Mouse (Mus musculus): ENCODE results near the gene Shc2. TPM values are rescaled to one million over a fixed set of nuclear protein-coding genes. Genes with fewer than 3 reads are reported as not detected.

Gene Shc2
- polyA plus RNA-seq, 1 experiment: 0.97 TPM

DNA sequence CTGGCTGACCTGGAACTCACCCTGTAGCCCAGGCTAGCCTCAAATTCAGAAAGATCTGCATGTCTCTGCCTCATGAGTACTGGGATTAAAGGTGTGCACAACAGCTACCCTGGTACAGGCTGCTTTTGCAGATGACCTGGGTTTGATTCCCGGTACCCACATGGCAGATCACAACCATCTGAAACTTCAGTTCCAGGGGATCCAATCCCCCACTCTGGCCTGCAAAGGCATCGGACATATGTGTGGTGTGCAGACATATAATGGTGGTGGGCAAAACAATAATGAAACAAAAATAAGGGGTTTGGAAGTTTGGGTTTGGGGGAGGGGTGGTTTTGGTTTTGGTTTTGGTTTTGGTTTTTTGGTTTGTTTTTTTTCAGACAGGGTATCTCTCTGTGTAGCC is 66.4 kb downstream of the Shc2 start:
- Histone ChIP-seq H3K36me3 (ENCODE audit: control insufficient read depth, insufficient read depth, low read length) (no peaks in the 10 kb centered on the region), H3K4me3 (ENCODE audit: insufficient read depth, low read depth, low read length) (no peak overlapping the region), H3K27me3 (replicated peaks; ENCODE audit: control insufficient read depth, insufficient read depth, low read length) (no peaks in the 10 kb centered on the region), H3K27ac (ENCODE audit: insufficient read depth, low read depth, low read length) (no peak overlapping the region), H3K4me1 (ENCODE audit: control insufficient read depth, insufficient read depth, low read length) (no peaks in the 10 kb centered on the region)
- DNase-seq: no peak
- TF ChIP-seq CTCF (conservative IDR thresholded peaks at IDR 0.05; ENCODE audit: insufficient read depth, insufficient read length, low read depth, low read length) (no peak), POLR2A (IDR thresholded peaks at IDR 0.05; ENCODE audit: low read depth, low read length) (no peak)
- 97% methylated on average over 2 of the region's 2 CpGs for WGBS

DNA sequence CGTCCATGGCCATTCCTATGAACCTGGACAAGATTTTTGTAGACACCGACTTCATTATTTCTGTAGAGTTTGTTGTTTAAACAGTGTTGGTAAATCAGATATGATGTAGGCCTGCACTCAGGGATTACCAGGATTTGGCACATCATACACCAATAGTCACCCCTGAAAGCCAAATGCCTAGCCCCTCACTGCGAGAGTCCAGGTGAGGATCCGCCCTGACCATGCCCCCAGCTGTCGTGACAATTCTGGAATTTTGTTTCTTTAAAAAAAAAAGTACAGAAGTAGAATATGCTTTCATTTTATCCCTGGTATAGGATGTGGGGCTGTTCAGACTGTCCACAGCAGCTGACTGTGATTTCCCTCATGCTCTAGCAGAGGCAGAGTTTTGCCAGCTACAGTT is 67.8 kb downstream of the Shc2 start:
- no peaks in the 10 kb centered on the region for H3K36me3 ChIP-seq (ENCODE audit: control insufficient read depth, insufficient read depth, low read length)
- no peak overlapping the region for H3K27ac ChIP-seq (ENCODE audit: insufficient read depth, low read depth, low read length)
- no peak for TF ChIP-seq CTCF (conservative IDR thresholded peaks at IDR 0.05; ENCODE audit: insufficient read depth, insufficient read length, low read depth, low read length)
- no peak for TF ChIP-seq POLR2A (IDR thresholded peaks at IDR 0.05; ENCODE audit: low read depth, low read length)
- H3K4me1 ChIP-seq (ENCODE audit: control insufficient read depth, insufficient read depth, low read length): no peaks in the 10 kb centered on the region
- no peak overlapping the region for H3K4me3 ChIP-seq (ENCODE audit: insufficient read depth, low read depth, low read length)
- WGBS: 93% methylated on average over 5 of the region's 5 CpGs
- H3K27me3 ChIP-seq (replicated peaks; ENCODE audit: control insufficient read depth, insufficient read depth, low read length): no peaks in the 10 kb centered on the region
- DNase-seq: no peak

Other genes starting within 250 kb of the Shc2 start
- gene Vmn2r83, start 169.2 kb downstream of the Shc2 start, polyA plus RNA-seq (2012; rRNA removed): not detected in 2 replicates
- 58.1 and 66.2 TPM in 2 replicates for gene Plpp2, start 104.1 kb downstream of the Shc2 start, polyA plus RNA-seq (2012; rRNA removed)
- gene Mier2, start 82.7 kb downstream of the Shc2 start, polyA plus RNA-seq (2012; rRNA removed): 35.0 and 45.0 TPM in 2 replicates
- gene Theg, start 50.6 kb downstream of the Shc2 start, polyA plus RNA-seq (2012; rRNA removed): 0.05 TPM in 1 of 2 replicates, not detected in the other
- gene C2cd4c, start 23.9 kb downstream of the Shc2 start, polyA plus RNA-seq (2012; rRNA removed): 0.03 and 0.07 TPM in 2 replicates
- gene Odf3l2, start 7.8 kb upstream of the Shc2 start, polyA plus RNA-seq (2012; rRNA removed): 0.17 TPM in 1 of 2 replicates, not detected in the other
- gene Madcam1, start 26.6 kb upstream of the Shc2 start, polyA plus RNA-seq (2012; rRNA removed): 0.44 TPM in 1 of 2 replicates, not detected in the other
- gene Tpgs1, start 31.5 kb upstream of the Shc2 start, polyA plus RNA-seq (2012; rRNA removed): 60.3 and 75.2 TPM in 2 replicates
- 159 and 183 TPM in 2 replicates for gene Cdc34, start 44.3 kb upstream of the Shc2 start, polyA plus RNA-seq (2012; rRNA removed)
- gene Gzmm, start 51.1 kb upstream of the Shc2 start, polyA plus RNA-seq (2012; rRNA removed): 0.34 and 0.94 TPM in 2 replicates
- 825 and 914 TPM in 2 replicates for gene Bsg, start 66.6 kb upstream of the Shc2 start, polyA plus RNA-seq (2012; rRNA removed)
- 1.5 and 1.9 TPM in 2 replicates for gene Hcn2, start 78.7 kb upstream of the Shc2 start, polyA plus RNA-seq (2012; rRNA removed)
- gene Polrmt, start 108.7 kb upstream of the Shc2 start, polyA plus RNA-seq (2012; rRNA removed): 66.3 and 77.9 TPM in 2 replicates
- not detected in 2 replicates for gene Fgf22, start 117.2 kb upstream of the Shc2 start, polyA plus RNA-seq (2012; rRNA removed)
- 90.2 and 122 TPM in 2 replicates for gene Rnf126, start 129.0 kb upstream of the Shc2 start, polyA plus RNA-seq (2012; rRNA removed)
- gene Fstl3, start 139.4 kb upstream of the Shc2 start, polyA plus RNA-seq (2012; rRNA removed): 17.0 and 24.1 TPM in 2 replicates
- gene Prss57, start 153.0 kb upstream of the Shc2 start, polyA plus RNA-seq (2012; rRNA removed): 0.03 and 0.08 TPM in 2 replicates
- 110 and 121 TPM in 2 replicates for gene Palm, start 155.7 kb upstream of the Shc2 start, polyA plus RNA-seq (2012; rRNA removed)
- 17.9 and 19.9 TPM in 2 replicates for gene Misp, start 183.1 kb upstream of the Shc2 start, polyA plus RNA-seq (2012; rRNA removed)
- gene Ptbp1, start 216.5 kb upstream of the Shc2 start, polyA plus RNA-seq (2012; rRNA removed): 184 and 198 TPM in 2 replicates
- gene Prtn3, start 236.6 kb upstream of the Shc2 start, polyA plus RNA-seq (2012; rRNA removed): 0.67 and 0.99 TPM in 2 replicates
- gene Plppr3, start 236.7 kb upstream of the Shc2 start, polyA plus RNA-seq (2012; rRNA removed): 2.7 and 3.2 TPM in 2 replicates
- gene Elane, start 248.3 kb upstream of the Shc2 start, polyA plus RNA-seq (2012; rRNA removed): 0.10 TPM in 1 of 2 replicates, not detected in the other